Mouse (Mus musculus): ENCODE measurements around the gene Abhd17a. TPM values are rescaled to one million over a fixed set of nuclear protein-coding genes. Genes with fewer than 3 reads are reported as not detected.

Abhd17a gene
- polyA plus RNA-seq, 1 experiment from 2014 or later = 95.7 TPM

- Histone ChIP-seq H3K9ac (peak overlapping the region; percentile 24; the same call in 1 of the 2 replicates), H3K4me2 (replicated peaks) (peak overlapping the region; percentile 29; the same call in 1 of the 2 replicates), H3K4me1 (replicated peaks) (peaks cover 36% of the 10 kb centered on the region), H3K9me3 (no peaks in the 10 kb centered on the region), H3K4me3 (replicated peaks) (no peak overlapping the region), H3K27ac (peak overlapping the region; percentile 33; the same call in 1 of the 2 replicates), H3K36me3 (peaks cover 16% of the 10 kb centered on the region), H3K27me3 (replicated peaks) (no peaks in the 10 kb centered on the region)
- WGBS = 74% methylated on average over 12 of the region's 12 CpGs
- 0 out of 2 replicates have a peak, but pooled peaks have one; percentile 4 for ATAC-seq
Measured at GRCm38 (mm10) chr10:80584642-80585552, 5.2 kb downstream of the Abhd17a start.

- WGBS = 56% methylated on average over 12 of the region's 12 CpGs
- Histone ChIP-seq H3K9ac (peak overlapping the region; percentile 24; the same call in 1 of the 2 replicates), H3K27ac (peak overlapping the region; percentile 33; the same call in 1 of the 2 replicates), H3K27me3 (replicated peaks) (no peaks in the 10 kb centered on the region), H3K9me3 (no peaks in the 10 kb centered on the region), H3K36me3 (peaks cover 16% of the 10 kb centered on the region), H3K4me2 (replicated peaks) (0 out of 2 replicates have a peak overlapping the region, but pooled peaks have one; percentile 5), H3K4me3 (replicated peaks) (no peak overlapping the region), H3K4me1 (replicated peaks) (peaks cover 36% of the 10 kb centered on the region)
- ATAC-seq = 0 out of 2 replicates have a peak, but pooled peaks have one; percentile 11
Measured at GRCm38 (mm10) chr10:80584045-80584488, 6.1 kb downstream of the Abhd17a start.

GRCm38 (mm10) chr10:80583047-80583446 lies 7.1 kb downstream of the Abhd17a start:
- Histone ChIP-seq H3K4me1 (replicated peaks) (peaks cover 32% of the 10 kb centered on the region), H3K4me2 (replicated peaks) (no peak overlapping the region), H3K9me3 (no peaks in the 10 kb centered on the region), H3K36me3 (peaks cover 16% of the 10 kb centered on the region), H3K4me3 (replicated peaks) (no peak overlapping the region), H3K27ac (no peak overlapping the region), H3K9ac (no peak overlapping the region), H3K27me3 (replicated peaks) (no peaks in the 10 kb centered on the region)
- ATAC-seq = no peak
- WGBS = 80% methylated on average over 5 of the region's 5 CpGs

GRCm38 (mm10) chr10:80578911-80579310 lies 11.2 kb downstream of the Abhd17a start:
- peak overlapping the region; percentile 89; the same call in 1 of the 2 replicates for H3K4me3 ChIP-seq (replicated peaks)
- ATAC-seq = 0 out of 2 replicates have a peak, but pooled peaks have one; percentile 30
- H3K9ac ChIP-seq = peak overlapping the region; percentile 61; the same call in 1 of the 2 replicates
- H3K36me3 ChIP-seq = peaks cover 9% of the 10 kb centered on the region; the same call in 1 of the 2 replicates
- H3K4me1 ChIP-seq (replicated peaks) = peaks cover 32% of the 10 kb centered on the region
- H3K9me3 ChIP-seq = no peaks in the 10 kb centered on the region
- H3K4me2 ChIP-seq (replicated peaks) = peak overlapping the region; percentile 94
- 9% methylated on average over 8 of the region's 8 CpGs for WGBS
- peak overlapping the region; percentile 93 for H3K27ac ChIP-seq
- no peaks in the 10 kb centered on the region for H3K27me3 ChIP-seq (replicated peaks)

- Histone ChIP-seq H3K9ac (peak overlapping the region; percentile 61), H3K9me3 (no peaks in the 10 kb centered on the region), H3K4me3 (replicated peaks) (peak overlapping the region; percentile 89), H3K27ac (peak overlapping the region; percentile 93), H3K4me2 (replicated peaks) (peak overlapping the region; percentile 94), H3K4me1 (replicated peaks) (peaks cover 37% of the 10 kb centered on the region), H3K27me3 (replicated peaks) (no peaks in the 10 kb centered on the region), H3K36me3 (peaks cover 2% of the 10 kb centered on the region; the same call in 1 of the 2 replicates)
- WGBS = under 1% methylated on average over 29 of the region's 29 CpGs
- peak; percentile 60 for ATAC-seq
Measured at GRCm38 (mm10) chr10:80578131-80578750, 11.9 kb downstream of the Abhd17a start.

- peak within 1 kb of the TSS; percentile 89 for H3K4me3 ChIP-seq (replicated peaks)
- ATAC-seq = peak; percentile 89
- H3K9me3 ChIP-seq = no peaks in the 10 kb centered on the region
- no peaks in the 10 kb centered on the region for H3K27me3 ChIP-seq (replicated peaks)
- H3K4me2 ChIP-seq (replicated peaks) = peak within 1 kb of the TSS; percentile 94
- peak within 1 kb of the TSS; percentile 93 for H3K27ac ChIP-seq
- WGBS = under 1% methylated on average over 87 of the region's 97 CpGs
- H3K36me3 ChIP-seq = no peaks in the 10 kb centered on the region
- peaks cover 43% of the 10 kb centered on the region for H3K4me1 ChIP-seq (replicated peaks)
- H3K9ac ChIP-seq = peak within 1 kb of the TSS; percentile 72
Measured at GRCm38 (mm10) chr10:80577195-80578130, 12.7 kb downstream of the Abhd17a start, which contains the start of gene Klf16. Gene Klf16, minus strand, starts transcription at chr10:80577321.

- peak overlapping the region; percentile 72 for H3K9ac ChIP-seq
- H3K4me3 ChIP-seq (replicated peaks) = peak overlapping the region; percentile 89
- WGBS = under 1% methylated on average over 88 of the region's 96 CpGs
- H3K36me3 ChIP-seq = no peaks in the 10 kb centered on the region
- no peaks in the 10 kb centered on the region for H3K9me3 ChIP-seq
- H3K4me1 ChIP-seq (replicated peaks) = peaks cover 50% of the 10 kb centered on the region
- peak overlapping the region; percentile 94 for H3K4me2 ChIP-seq (replicated peaks)
- no peaks in the 10 kb centered on the region for H3K27me3 ChIP-seq (replicated peaks)
- peak; percentile 11 for ATAC-seq
- peak overlapping the region; percentile 93 for H3K27ac ChIP-seq
Measured at GRCm38 (mm10) chr10:80576351-80577194, 13.6 kb downstream of the Abhd17a start.

- Histone ChIP-seq H3K4me1 (replicated peaks) (peaks cover 56% of the 10 kb centered on the region), H3K4me2 (replicated peaks) (peak overlapping the region; percentile 94), H3K9me3 (no peaks in the 10 kb centered on the region), H3K27me3 (replicated peaks) (no peaks in the 10 kb centered on the region), H3K9ac (peak overlapping the region; percentile 72), H3K36me3 (no peaks in the 10 kb centered on the region), H3K27ac (no peak overlapping the region), H3K4me3 (replicated peaks) (peak overlapping the region; percentile 89)
- 11% methylated on average over 17 of the region's 17 CpGs for WGBS
- no peak for ATAC-seq
Measured at GRCm38 (mm10) chr10:80575925-80576324, 14.2 kb downstream of the Abhd17a start.

GRCm38 (mm10) chr10:80574896-80575295 lies 15.2 kb downstream of the Abhd17a start:
- H3K27ac ChIP-seq = no peak overlapping the region
- peak overlapping the region; percentile 94; the same call in 1 of the 2 replicates for H3K4me2 ChIP-seq (replicated peaks)
- WGBS = 81% methylated on average over 3 of the region's 3 CpGs
- no peaks in the 10 kb centered on the region for H3K9me3 ChIP-seq
- no peaks in the 10 kb centered on the region for H3K36me3 ChIP-seq
- ATAC-seq = no peak
- no peak overlapping the region for H3K4me3 ChIP-seq (replicated peaks)
- peak overlapping the region; percentile 72 for H3K9ac ChIP-seq
- no peaks in the 10 kb centered on the region for H3K27me3 ChIP-seq (replicated peaks)
- H3K4me1 ChIP-seq (replicated peaks) = peaks cover 66% of the 10 kb centered on the region

GRCm38 (mm10) chr10:80573944-80574343 lies 16.2 kb downstream of the Abhd17a start:
- no peak overlapping the region for H3K27ac ChIP-seq
- H3K9me3 ChIP-seq = no peaks in the 10 kb centered on the region
- no peaks in the 10 kb centered on the region for H3K27me3 ChIP-seq (replicated peaks)
- H3K4me3 ChIP-seq (replicated peaks) = no peak overlapping the region
- H3K4me2 ChIP-seq (replicated peaks) = no peak overlapping the region
- H3K9ac ChIP-seq = no peak overlapping the region
- WGBS = 49% methylated on average over 9 of the region's 9 CpGs
- no peaks in the 10 kb centered on the region for H3K36me3 ChIP-seq
- H3K4me1 ChIP-seq (replicated peaks) = peaks cover 67% of the 10 kb centered on the region
- no peak for ATAC-seq

Measured in intestine, embryonic 15.5 days (tissue).